27 mouse cellular contexts compared by ENCODE assay signal in the genomic region with DNA sequence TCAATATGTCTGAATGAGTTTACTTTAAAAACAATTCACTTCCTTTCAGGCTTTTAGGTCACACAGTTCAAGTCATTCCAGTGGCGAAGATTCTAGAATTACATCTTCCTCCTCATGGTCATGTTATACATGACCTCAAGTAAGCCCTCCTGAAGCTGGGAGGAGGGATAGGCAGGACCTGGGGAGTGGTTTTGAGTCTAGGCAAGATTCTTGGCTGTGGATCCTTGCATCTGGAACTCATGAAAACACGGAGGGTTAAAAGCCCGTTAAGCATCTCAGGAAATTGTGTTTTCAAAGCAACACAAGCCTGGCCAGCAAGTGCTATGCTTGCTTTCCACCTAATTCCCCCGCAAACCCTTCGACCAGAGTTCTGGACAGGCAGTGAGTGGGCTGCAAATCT.
A peak's percentile ranks its signal among the peaks of the same experiment; 100 is the strongest.
DNase-seq lines count a peak whose midpoint lies in the region; ATAC-seq and TF ChIP-seq lines count a peak whose summit lies in the region.
"Had no signal": no experiment of that assay in that cellular context is flagged by ENCODE, and none has a peak within 500 bp of the region (broad histone marks: within the 10 kb centered on the region; RNA-seq: fewer than 3 reads in every experiment).

No protein-coding gene starts in this region.

- peak; percentile 36 for DNase-seq in embryo, embryonic 11 days
- peak; percentile 65 for DNase-seq in embryonic facial prominence, embryonic 11.5 days (ENCODE audit: low spot score)
- no peak for DNase-seq in hindbrain, postnatal 0 days (ENCODE audit: low spot score)
- no peak for DNase-seq in layer of hippocampus, adult 2 months (ENCODE audit: low spot score in 2 of 2)
- DNase-seq in kidney, postnatal 14 days, result no peak
- DNase-seq: adrenal gland, adult 2 months; adrenal gland, postnatal 14 days; cerebellum, adult 11 months; cerebellum, adult 2 months; cerebellum, adult 9-11 months; cerebellum, postnatal 25 days; gastrocnemius, adult 2 months; gastrocnemius, postnatal 14 days; heart, adult 18-20 months; heart, postnatal 10 days; heart, postnatal 4 days had no signal

- TF ChIP-seq CTCF in hindbrain, postnatal 0 days (IDR thresholded peaks at IDR 0.05; ENCODE audit: low read depth), result no peak
- TF ChIP-seq CTCF in layer of hippocampus, adult 2 months (conservative IDR thresholded peaks at IDR 0.05), result no peak

- H3K27ac ChIP-seq in kidney, embryonic 15.5 days, result no peak overlapping the region
- H3K27ac ChIP-seq in kidney, embryonic 14.5 days (ENCODE audit: low read depth, low read length), result no peak overlapping the region
- H3K27ac ChIP-seq in embryonic facial prominence, embryonic 11.5 days (replicated peaks; ENCODE audit: low read depth, low read length), result no peak overlapping the region
- H3K27ac ChIP-seq in limb, embryonic 13.5 days, result peak overlapping the region; percentile 55; the same call in 1 of the 2 replicates
- H3K27ac ChIP-seq in hindbrain, postnatal 0 days, result no peak overlapping the region
- no peak overlapping the region for H3K27ac ChIP-seq in layer of hippocampus, adult 2 months
- H3K27ac ChIP-seq: embryonic facial prominence, embryonic 13.5 days; forebrain, embryonic 10.5 days; forebrain, embryonic 13.5 days; gastrocnemius, adult 2 months; heart, embryonic 15.5 days; hindbrain, embryonic 14.5 days had no signal

- ATAC-seq in kidney, embryonic 15.5 days (replicated peaks; ENCODE audit: low FRiP score), result peak; percentile 54; the same call in 1 of the 2 replicates
- no peak; the same call in 1 of the 2 replicates for ATAC-seq in kidney, embryonic 14.5 days (ENCODE audit: low FRiP score, low TSS enrichment)
- no peak for ATAC-seq in embryonic facial prominence, embryonic 11.5 days (replicated peaks; ENCODE audit: insufficient number of reproducible peaks, low FRiP score, low TSS enrichment, low read depth)
- peak; percentile 36; the same call in 1 of the 2 replicates for ATAC-seq in limb, embryonic 13.5 days (ENCODE audit: low FRiP score, low read depth)
- ATAC-seq in hindbrain, postnatal 0 days, result no peak
- ATAC-seq: CD4-positive, CD25-positive, alpha-beta regulatory T cell, adult 4 months; forebrain, embryonic 13.5 days; forebrain, embryonic 16.5 days had no signal

- no peak overlapping the region for H3K4me2 ChIP-seq in kidney, embryonic 15.5 days
- no peak overlapping the region for H3K4me2 ChIP-seq in kidney, embryonic 14.5 days (replicated peaks; ENCODE audit: low read depth, low read length)
- H3K4me2 ChIP-seq in embryonic facial prominence, embryonic 11.5 days (ENCODE audit: low read depth, low read length), result no peak overlapping the region
- H3K4me2 ChIP-seq in limb, embryonic 13.5 days (replicated peaks), result no peak overlapping the region
- no peak overlapping the region for H3K4me2 ChIP-seq in hindbrain, postnatal 0 days (ENCODE audit: low read depth, low read length)
- H3K4me2 ChIP-seq: embryonic facial prominence, embryonic 13.5 days; forebrain, embryonic 13.5 days; heart, embryonic 12.5 days; heart, embryonic 15.5 days; hindbrain, embryonic 14.5 days had no signal

- H3K4me1 ChIP-seq in kidney, embryonic 15.5 days, result no peaks in the 10 kb centered on the region
- 0 out of 2 replicates have a peak, but pooled peaks cover 4% of the 10 kb centered on the region for H3K4me1 ChIP-seq in kidney, embryonic 14.5 days (ENCODE audit: control insufficient read depth, insufficient read depth, low read length)
- H3K4me1 ChIP-seq in embryonic facial prominence, embryonic 11.5 days (ENCODE audit: control insufficient read depth, insufficient read depth, low read length), result peaks cover 3% of the 10 kb centered on the region; the same call in 1 of the 2 replicates
- peaks cover 13% of the 10 kb centered on the region for H3K4me1 ChIP-seq in limb, embryonic 13.5 days
- H3K4me1 ChIP-seq in hindbrain, postnatal 0 days (ENCODE audit: insufficient read depth, low read length), result no peaks in the 10 kb centered on the region
- H3K4me1 ChIP-seq: forebrain, embryonic 13.5 days; heart, embryonic 12.5 days; heart, embryonic 15.5 days had no signal

- no peaks in the 10 kb centered on the region for H3K9me3 ChIP-seq in kidney, embryonic 15.5 days (replicated peaks)
- no peaks in the 10 kb centered on the region for H3K9me3 ChIP-seq in kidney, embryonic 14.5 days (ENCODE audit: control insufficient read depth, low read length)
- H3K9me3 ChIP-seq in embryonic facial prominence, embryonic 11.5 days (replicated peaks; ENCODE audit: control insufficient read depth, low read length), result no peaks in the 10 kb centered on the region
- H3K9me3 ChIP-seq in limb, embryonic 13.5 days, result peaks cover 7% of the 10 kb centered on the region; the same call in 1 of the 2 replicates
- no peaks in the 10 kb centered on the region for H3K9me3 ChIP-seq in hindbrain, postnatal 0 days (ENCODE audit: low read length)
- H3K9me3 ChIP-seq: embryonic facial prominence, embryonic 13.5 days; forebrain, embryonic 13.5 days; heart, embryonic 12.5 days; heart, embryonic 15.5 days had no signal

- H3K27me3 ChIP-seq in kidney, embryonic 15.5 days, result no peaks in the 10 kb centered on the region
- H3K27me3 ChIP-seq in kidney, embryonic 14.5 days (ENCODE audit: control insufficient read depth, insufficient read depth, low read length), result no peaks in the 10 kb centered on the region
- H3K27me3 ChIP-seq in embryonic facial prominence, embryonic 11.5 days (ENCODE audit: control insufficient read depth, insufficient read depth, low read length), result no peaks in the 10 kb centered on the region
- no peaks in the 10 kb centered on the region for H3K27me3 ChIP-seq in limb, embryonic 13.5 days
- no peaks in the 10 kb centered on the region for H3K27me3 ChIP-seq in hindbrain, postnatal 0 days (ENCODE audit: insufficient read depth, low read length)
- H3K27me3 ChIP-seq: embryonic facial prominence, embryonic 13.5 days; forebrain, embryonic 13.5 days; heart, embryonic 12.5 days; heart, embryonic 15.5 days had no signal

- WGBS in kidney, embryonic 15.5 days, result 18% methylated on average over 5 of the region's 5 CpGs
- WGBS in kidney, embryonic 14.5 days, result 28% methylated on average over 5 of the region's 5 CpGs
- WGBS in embryonic facial prominence, embryonic 11.5 days, result 30% methylated on average over 5 of the region's 5 CpGs
- 21% methylated on average over 5 of the region's 5 CpGs for WGBS in limb, embryonic 13.5 days
- 80% methylated on average over 5 of the region's 5 CpGs for WGBS in hindbrain, postnatal 0 days

- H3K9ac ChIP-seq in kidney, embryonic 15.5 days, result no peak overlapping the region
- no peak overlapping the region for H3K9ac ChIP-seq in kidney, embryonic 14.5 days (ENCODE audit: low read depth, low read length)
- H3K9ac ChIP-seq in embryonic facial prominence, embryonic 11.5 days (replicated peaks; ENCODE audit: low read length), result no peak overlapping the region
- no peak overlapping the region for H3K9ac ChIP-seq in limb, embryonic 13.5 days
- H3K9ac ChIP-seq in hindbrain, postnatal 0 days (replicated peaks; ENCODE audit: low read length), result no peak overlapping the region
- H3K9ac ChIP-seq: embryonic facial prominence, embryonic 13.5 days; forebrain, embryonic 13.5 days; heart, embryonic 12.5 days; heart, embryonic 15.5 days; hindbrain, embryonic 14.5 days had no signal

- no peaks in the 10 kb centered on the region for H3K36me3 ChIP-seq in kidney, embryonic 15.5 days
- H3K36me3 ChIP-seq in kidney, embryonic 14.5 days (ENCODE audit: control insufficient read depth, insufficient read depth, low read length), result no peaks in the 10 kb centered on the region
- H3K36me3 ChIP-seq in embryonic facial prominence, embryonic 11.5 days (replicated peaks; ENCODE audit: control insufficient read depth, insufficient read depth, low read depth, low read length), result no peaks in the 10 kb centered on the region
- no peaks in the 10 kb centered on the region for H3K36me3 ChIP-seq in limb, embryonic 13.5 days
- H3K36me3 ChIP-seq in hindbrain, postnatal 0 days (ENCODE audit: insufficient read depth, low read length), result no peaks in the 10 kb centered on the region
- H3K36me3 ChIP-seq: embryonic facial prominence, embryonic 13.5 days; forebrain, embryonic 10.5 days; heart, embryonic 12.5 days; heart, embryonic 15.5 days had no signal

- no peak overlapping the region for H3K4me3 ChIP-seq in kidney, embryonic 15.5 days (replicated peaks)
- no peak overlapping the region for H3K4me3 ChIP-seq in kidney, embryonic 14.5 days (ENCODE audit: low read length)
- H3K4me3 ChIP-seq in embryonic facial prominence, embryonic 11.5 days (ENCODE audit: low read depth, low read length), result no peak overlapping the region
- H3K4me3 ChIP-seq in limb, embryonic 13.5 days, result no peak overlapping the region
- no peak overlapping the region for H3K4me3 ChIP-seq in hindbrain, postnatal 0 days (ENCODE audit: low read length)
- no peak overlapping the region for H3K4me3 ChIP-seq in layer of hippocampus, adult 2 months
- H3K4me3 ChIP-seq: embryonic facial prominence, embryonic 13.5 days; forebrain, embryonic 10.5 days; forebrain, embryonic 13.5 days; gastrocnemius, adult 2 months; heart, embryonic 12.5 days; heart, embryonic 15.5 days had no signal

Comparison
In these comparisons a context has a peak if more than half of its experiments do, and no peak if none do; other contexts are left out.
1. ATAC-seq: peak in kidney, embryonic 15.5 days (single experiment) and limb, embryonic 13.5 days (single experiment); none in kidney, embryonic 14.5 days (single experiment), embryonic facial prominence, embryonic 11.5 days (single experiment) and hindbrain, postnatal 0 days (single experiment).
2. DNase-seq: peak in embryo, embryonic 11 days (single experiment) and embryonic facial prominence, embryonic 11.5 days (single experiment); none in hindbrain, postnatal 0 days (single experiment), layer of hippocampus, adult 2 months (0 of 2) and kidney, postnatal 14 days (single experiment).